Mouse (Mus musculus) MEL (cell line): ENCODE measurements around the gene 1810013L24Rik.

Source experiments
- BHLHE40 ChIP-seq: IDR thresholded peaks from 2 replicates; pipeline ENCODE4 v1.6.1; 2012; ENCODE audit warnings: low read depth, mild to moderate bottlenecking, inconsistent platforms, low read length, improper control_type of control experiment, borderline replicate concordance
- CHD1 ChIP-seq: IDR thresholded peaks from 2 replicates; pipeline ENCODE4 v1.6.1; 2012; ENCODE audit warnings: low read depth, mild to moderate bottlenecking, inconsistent platforms, low read length, improper control_type of control experiment
- EP300 ChIP-seq, 2 experiments: IDR thresholded peaks; 2 replicates each; pipeline ENCODE4 v1.6.1; 2011; ENCODE audit warnings: improper control_type of control experiment in 2 of 2, low read length in 2 of 2, low read depth in 1 of 2, mild to moderate bottlenecking in 1 of 2
- HCFC1 ChIP-seq: IDR thresholded peaks from 2 replicates; pipeline ENCODE4 v1.6.1; 2012; ENCODE audit warnings: low read depth, mild to moderate bottlenecking, inconsistent platforms, low read length, improper control_type of control experiment, moderate library complexity
- MAX ChIP-seq: IDR thresholded peaks from 2 replicates; pipeline ENCODE4 v1.6.1; 2011; ENCODE audit warnings: low read length, improper control_type of control experiment
- MAZ ChIP-seq: IDR thresholded peaks from 2 replicates; pipeline ENCODE4 v1.6.1; 2012; ENCODE audit warnings: low read depth, mild to moderate bottlenecking, inconsistent platforms, low read length, improper control_type of control experiment
- MXI1 ChIP-seq: IDR thresholded peaks from 2 replicates; pipeline ENCODE4 v1.6.1; 2011; ENCODE audit warnings: mild to moderate bottlenecking, low read depth, low read length, improper control_type of control experiment
- NRF1 ChIP-seq: IDR thresholded peaks from 2 replicates; pipeline ENCODE4 v1.6.1; 2014; ENCODE audit warnings: low read depth, mild to moderate bottlenecking, inconsistent platforms, low read length, improper control_type of control experiment, moderate library complexity; ENCODE audit not compliant: poor library complexity, insufficient read depth, severe bottlenecking
- POLR2A ChIP-seq, 2 experiments: IDR thresholded peaks; 2 replicates each; pipeline ENCODE4 v1.6.1; 2011 to 2012; ENCODE audit warnings: low read length in 2 of 2, mild to moderate bottlenecking in 2 of 2, control low read depth in 1 of 2, improper control_type of control experiment in 1 of 2, low read depth in 1 of 2, moderate library complexity in 1 of 2; ENCODE audit not compliant: control insufficient read depth in 1 of 2, insufficient read depth in 1 of 2, poor library complexity in 1 of 2
- POLR2AphosphoS5 ChIP-seq: IDR thresholded peaks from 2 replicates; pipeline ENCODE4 v1.6.1; 2012; ENCODE audit warnings: low read depth, borderline replicate concordance, mild to moderate bottlenecking, inconsistent platforms, low read length, moderate library complexity, mixed read lengths
- RCOR1 ChIP-seq: IDR thresholded peaks from 2 replicates; pipeline ENCODE4 v1.6.1; 2012; ENCODE audit warnings: low read depth, mild to moderate bottlenecking, inconsistent platforms, low read length, improper control_type of control experiment
- TCF12 ChIP-seq: IDR thresholded peaks from 2 replicates; pipeline ENCODE4 v1.6.1; 2014; ENCODE audit warnings: low read depth, mild to moderate bottlenecking, inconsistent platforms, low read length, improper control_type of control experiment, moderate library complexity
- USF1 ChIP-seq: IDR thresholded peaks from 2 replicates; pipeline ENCODE4 v1.6.1; 2014; ENCODE audit warnings: low read depth, mild to moderate bottlenecking, inconsistent platforms, low read length, improper control_type of control experiment, moderate library complexity
- ZMIZ1 ChIP-seq: IDR thresholded peaks from 2 replicates; pipeline ENCODE4 v1.6.1; 2012; ENCODE audit warnings: low read depth, mild to moderate bottlenecking, inconsistent platforms, low read length, improper control_type of control experiment, moderate library complexity

GRCm38 (mm10) chr16:8781191-8781590, 48.7 kb upstream of the 1810013L24Rik start:
- TF ChIP-seq RCOR1 = no peak
- TF ChIP-seq POLR2AphosphoS5 = no peak
- no peak for TF ChIP-seq ZMIZ1
- TF ChIP-seq HCFC1 = no peak
- no peak for TF ChIP-seq NRF1
- peak; percentile 86 for TF ChIP-seq USF1
- TF ChIP-seq MXI1 = no peak
- no peak for TF ChIP-seq CHD1
- TF ChIP-seq MAX = peak; percentile 65
- TF ChIP-seq POLR2A (IDR thresholded peaks at IDR 0.05; ENCODE audit: control insufficient read depth in 1 of 2, insufficient read depth in 1 of 2, low read depth in 1 of 2, low read length in 2 of 2, poor library complexity in 1 of 2) = no peak
- no peak for TF ChIP-seq EP300 (IDR thresholded peaks at IDR 0.05; ENCODE audit: low read depth in 1 of 2, low read length in 2 of 2)
- no peak for TF ChIP-seq TCF12
- TF ChIP-seq BHLHE40 = no peak
- TF ChIP-seq MAZ = 0 out of 2 replicates have a peak, but pooled peaks have one; percentile 26
